Mouse (Mus musculus) kidney, postnatal 0 days (tissue): ENCODE measurements around the gene Mta1. TPM values are rescaled to one million over a fixed set of nuclear protein-coding genes. Genes with fewer than 3 reads are reported as not detected.
A peak's percentile ranks its signal among the peaks of the same experiment; 100 is the strongest.

ENCODE experiments used
- ATAC-seq: fragments of 200-750 bp; cut with Nextera tagmentation; replicated peaks from 2 replicates; pipeline ENCODE4 v1.8.0; 2017; ENCODE audit warnings: low read depth, moderate number of reproducible peaks, moderate TSS enrichment, moderate library complexity; ENCODE audit not compliant: low FRiP score
- DNase-seq: peaks from one replicate; pipeline ENCODE4 v3.0.0-alpha.2; 2016; ENCODE audit warnings: low spot score
- H3K27ac ChIP-seq: fragments of 300-500 bp; sonication (generic); 2 replicates; pipeline ENCODE4 v1.5.1; 2014; ENCODE audit warnings: mild to moderate bottlenecking
- H3K27me3 ChIP-seq: fragments of 300-500 bp; sonication (generic); 2 replicates; pipeline ENCODE4 v1.6.1; 2014; ENCODE audit warnings: low read length, mixed read lengths; ENCODE audit not compliant: insufficient read depth
- H3K36me3 ChIP-seq: fragments of 300-500 bp; sonication (generic); 2 replicates; pipeline ENCODE4 v1.6.1; 2014; ENCODE audit warnings: low read length, mixed read lengths; ENCODE audit not compliant: insufficient read depth
- H3K4me1 ChIP-seq: fragments of 300-500 bp; sonication (generic); replicated peaks from 2 replicates; pipeline ENCODE4 v1.6.1; 2014; ENCODE audit warnings: antibody characterized with exemption, low read length, mixed read lengths; ENCODE audit not compliant: insufficient read depth
- H3K4me2 ChIP-seq: fragments of 300-500 bp; sonication (generic); 2 replicates; pipeline ENCODE4 v1.6.1; 2014; ENCODE audit warnings: mild to moderate bottlenecking, low read length, moderate library complexity, mixed read lengths
- H3K4me3 ChIP-seq: fragments of 300-500 bp; sonication (generic); replicated peaks from 2 replicates; pipeline ENCODE4 v1.5.1; 2014; ENCODE audit warnings: low read depth, low read length
- H3K9ac ChIP-seq: fragments of 300-500 bp; sonication (generic); 2 replicates; pipeline ENCODE4 v1.6.1; 2014; ENCODE audit warnings: low read depth, low read length
- H3K9me3 ChIP-seq: fragments of 300-500 bp; sonication (generic); replicated peaks from 2 replicates; pipeline ENCODE4 v1.6.1; 2016; ENCODE audit warnings: low read length, inconsistent platforms, mixed read lengths
- CTCF ChIP-seq: IDR thresholded peaks from 2 replicates; pipeline ENCODE4 v1.5.1; 2016; ENCODE audit warnings: antibody characterized with exemption, low read depth, mild to moderate bottlenecking, moderate library complexity
- WGBS: fragments of 180-500 bp; shearing (Covaris S2); extraction: QIAGEN DNeasy Blood & Tissue Kit; methylation state at CpG from one replicate; pipeline ENCODE4 v1.1.7; 2014; 5-methylcytosine and 5-hydroxymethylcytosine counted together
- microRNA-seq: library from miRNA; unstranded; fragments of <30 nt; microRNA quantifications from one replicate; pipeline ENCODE4, GENCODE M21; 2016
- polyA plus RNA-seq: library from polyadenylated mRNA; unstranded; fragments of >200 nt; fragmentation: Nextera tagmentation; extraction: Ambion mirVana; gene quantifications from 2 replicates; pipeline ENCODE4 v1.2.1, GENCODE M21; 2015

The Mta1 gene
- polyA plus RNA-seq, 1 experiment from 2014 or later = 11.5 TPM

DNA sequence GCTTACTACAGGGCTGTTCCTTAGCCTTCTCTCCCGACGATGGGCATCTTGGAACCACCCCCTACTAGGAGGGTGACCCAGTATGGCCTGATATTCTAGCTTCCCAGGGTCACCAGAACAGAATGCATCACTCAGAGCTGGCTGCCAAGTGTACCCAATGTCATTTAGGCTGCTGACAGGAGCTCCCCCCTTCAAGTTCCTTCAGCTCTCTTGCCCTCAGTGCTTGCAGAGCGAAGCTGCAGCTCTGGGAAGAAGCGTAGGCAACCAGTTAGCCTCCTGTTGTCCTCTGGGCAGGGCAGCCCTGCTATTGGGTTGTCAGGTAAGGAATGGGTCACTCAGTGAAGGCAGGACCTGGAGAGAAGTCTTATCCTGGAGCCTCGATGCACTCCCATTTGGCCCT lies 86.9 kb downstream of the Mta1 start:
- Histone ChIP-seq H3K4me3 (no peak overlapping the region), H3K4me1 (peaks cover 18% of the 10 kb centered on the region), H3K27me3 (no peaks in the 10 kb centered on the region; the same call in 1 of the 2 replicates), H3K4me2 (no peak overlapping the region; the same call in 1 of the 2 replicates), H3K36me3 (no peaks in the 10 kb centered on the region), H3K9me3 (no peaks in the 10 kb centered on the region), H3K27ac (no peak overlapping the region), H3K9ac (no peak overlapping the region)
- DNase-seq (no peak), ATAC-seq (no peak)
- WGBS = 51% methylated on average over 5 of the region's 5 CpGs
- no peak for TF ChIP-seq CTCF

DNA sequence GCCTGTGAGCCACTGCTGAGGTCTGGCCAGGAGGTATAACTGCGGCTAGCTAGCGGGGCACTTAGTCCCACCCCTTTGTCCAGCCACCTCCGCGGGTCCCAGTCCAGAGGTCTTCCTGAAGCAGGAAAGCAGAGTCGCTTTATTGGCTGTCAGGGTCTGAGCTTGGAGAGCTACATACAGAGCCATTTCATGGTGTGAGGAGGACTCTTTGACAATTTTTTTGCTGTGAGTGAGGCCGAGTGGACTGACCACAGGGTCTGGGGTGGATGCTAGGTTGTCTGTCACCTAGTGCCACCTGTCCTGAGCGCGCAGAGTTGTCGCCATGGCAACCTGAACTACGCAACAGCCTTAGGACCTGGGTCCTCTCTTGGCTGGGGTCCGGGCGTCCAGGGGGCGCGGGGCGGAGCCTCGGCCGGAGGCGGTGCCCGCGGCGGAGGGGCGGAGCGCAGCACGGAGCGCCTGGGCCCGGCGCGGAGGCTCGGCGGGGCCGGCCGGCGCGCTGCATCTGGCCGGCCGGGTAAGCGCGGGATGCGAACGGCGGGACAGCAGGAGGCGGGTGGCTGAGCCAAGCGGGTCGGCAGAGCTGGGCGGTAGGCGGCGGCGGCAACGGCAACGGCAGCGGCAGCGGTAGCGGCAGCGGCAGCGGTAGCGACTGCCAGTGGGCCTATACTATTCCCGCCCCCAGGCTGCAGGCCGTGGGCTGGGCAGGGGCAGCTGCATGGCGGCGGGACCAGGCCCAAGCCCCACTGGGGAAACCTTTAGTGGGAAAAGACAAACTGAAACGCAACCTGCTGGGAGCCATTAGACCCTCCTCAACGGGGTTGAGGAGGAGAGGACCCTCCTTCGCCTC lies 87.6 kb downstream of the Mta1 start, which contains the start of gene Tmem121:
TSS of gene Tmem121 (plus strand) at position 489 of the 850 bp plus-strand sequence.
- no peak for TF ChIP-seq CTCF
- no peaks in the 10 kb centered on the region for H3K36me3 ChIP-seq
- peak within 1 kb of the TSS; percentile 88 for H3K4me2 ChIP-seq
- H3K4me1 ChIP-seq = peaks cover 18% of the 10 kb centered on the region
- H3K9me3 ChIP-seq = no peaks in the 10 kb centered on the region
- WGBS = 1% methylated on average over 63 of the region's 63 CpGs
- peak within 1 kb of the TSS; percentile 52 for H3K4me3 ChIP-seq
- DNase-seq = peak; percentile 14
- no peak within 1 kb of the TSS for H3K27ac ChIP-seq
- peak; percentile 33; the same call in 1 of the 2 replicates for ATAC-seq
- no peaks in the 10 kb centered on the region; the same call in 1 of the 2 replicates for H3K27me3 ChIP-seq
- peak within 1 kb of the TSS; percentile 52 for H3K9ac ChIP-seq

DNA sequence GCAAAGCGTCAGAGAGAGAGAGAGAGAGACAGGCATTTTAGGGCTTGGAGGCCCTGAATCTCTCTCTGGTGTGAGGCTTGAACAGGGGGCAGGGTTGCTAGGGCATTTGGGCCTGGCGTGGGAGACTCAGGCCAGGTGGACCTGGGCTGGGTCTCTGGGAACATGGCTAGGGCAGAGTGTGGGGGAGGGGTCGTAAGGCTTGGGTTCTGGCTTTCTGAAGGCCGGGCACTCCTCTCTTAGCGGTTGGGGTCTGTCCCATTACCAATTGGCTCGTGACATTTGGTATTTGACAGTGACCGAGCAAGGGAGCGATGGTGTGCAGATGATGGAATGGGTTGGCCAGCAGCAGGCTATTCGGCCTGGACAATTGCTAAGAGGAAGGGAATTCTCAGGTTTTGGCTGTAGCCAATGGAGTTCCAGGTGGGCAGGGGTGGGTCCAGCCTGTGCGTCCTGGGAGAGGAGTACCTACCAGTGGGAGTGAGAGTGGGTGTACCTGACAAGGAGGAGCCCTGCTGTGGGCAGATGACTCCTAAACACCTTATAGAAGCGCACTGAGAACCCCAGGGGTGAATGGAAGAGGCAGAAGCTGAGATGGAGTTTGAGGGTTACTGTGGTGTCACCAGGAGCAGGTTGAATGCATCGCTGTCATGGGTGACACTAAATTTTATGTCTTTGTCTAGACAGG lies 88.4 kb downstream of the Mta1 start:
- H3K4me1 ChIP-seq = peaks cover 18% of the 10 kb centered on the region
- no peaks in the 10 kb centered on the region for H3K9me3 ChIP-seq
- WGBS = 45% methylated on average over 12 of the region's 12 CpGs
- H3K27me3 ChIP-seq = no peaks in the 10 kb centered on the region; the same call in 1 of the 2 replicates
- H3K36me3 ChIP-seq = no peaks in the 10 kb centered on the region
- H3K4me2 ChIP-seq = peak overlapping the region; percentile 88
- DNase-seq = no peak
- H3K4me3 ChIP-seq = peak overlapping the region; percentile 52
- H3K27ac ChIP-seq = no peak overlapping the region
- TF ChIP-seq CTCF = no peak
- peak overlapping the region; percentile 52; the same call in 1 of the 2 replicates for H3K9ac ChIP-seq
- no peak for ATAC-seq

Small RNA genes lying within 50 kb of the gene (microRNA-seq; reads per million reads assigned to microRNA genes)
- gene Gm44471 = not detected

Other genes starting within 250 kb of the Mta1 start
- 0.10 and 0.11 TPM in 2 replicates for gene Gpr132, start 230.1 kb upstream of the Mta1 start, polyA plus RNA-seq
- gene Jag2, start 168.5 kb upstream of the Mta1 start, polyA plus RNA-seq = 2.4 and 2.9 TPM in 2 replicates
- 99.2 and 102 TPM in 2 replicates for gene Nudt14, start 156.2 kb upstream of the Mta1 start, polyA plus RNA-seq
- 22.8 and 24.9 TPM in 2 replicates for gene Btbd6, start 121.8 kb upstream of the Mta1 start, polyA plus RNA-seq
- 41.4 and 43.6 TPM in 2 replicates for gene Brf1, start 97.6 kb upstream of the Mta1 start, polyA plus RNA-seq
- 7.9 and 9.5 TPM in 2 replicates for gene Pacs2, start 83.8 kb upstream of the Mta1 start, polyA plus RNA-seq
- not detected in 2 replicates for gene Tex22, start 23.8 kb upstream of the Mta1 start, polyA plus RNA-seq
- 227 and 239 TPM in 2 replicates for gene Crip2, start 42.0 kb downstream of the Mta1 start, polyA plus RNA-seq
- gene Crip1, start 48.0 kb downstream of the Mta1 start, polyA plus RNA-seq = 350 and 357 TPM in 2 replicates
- 14.8 and 16.7 TPM in 2 replicates for gene Tedc1, start 58.1 kb downstream of the Mta1 start, polyA plus RNA-seq
- 6.4 and 6.9 TPM in 2 replicates for gene Tmem121, start 87.7 kb downstream of the Mta1 start, polyA plus RNA-seq